Comparison of ENCODE assay signal across 27 mouse cellular contexts in genomic region chr2:37790738-37791137, GRCm38 (mm10). TPM values are rescaled to one million over a fixed set of nuclear protein-coding genes. Genes with fewer than 3 reads are reported as not detected.
DNase-seq lines count a peak whose midpoint lies in the region; ATAC-seq lines count a peak whose summit lies in the region.
"Had no signal": no experiment of that assay in that cellular context is flagged by ENCODE, and none has a peak within 500 bp of the region (broad histone marks: within the 10 kb centered on the region; RNA-seq: fewer than 3 reads in every experiment).

No protein-coding gene starts in this region.

- peaks cover 95% of the 10 kb centered on the region for H3K27me3 ChIP-seq in megakaryocyte, embryonic 14.5 days (replicated peaks)
- H3K27me3 ChIP-seq: Patski had no signal

- H3K9me3 ChIP-seq in megakaryocyte, embryonic 14.5 days = peaks cover 10% of the 10 kb centered on the region
- H3K9me3 ChIP-seq: embryonic facial prominence, embryonic 10.5 days; embryonic facial prominence, embryonic 13.5 days; heart, embryonic 10.5 days; heart, embryonic 13.5 days had no signal

- no peaks in the 10 kb centered on the region for H3K36me3 ChIP-seq in megakaryocyte, embryonic 14.5 days (replicated peaks; ENCODE audit: low read length)
- H3K36me3 ChIP-seq: embryonic facial prominence, embryonic 13.5 days; G1E; heart, embryonic 13.5 days had no signal

- H3K4me1 ChIP-seq in megakaryocyte, embryonic 14.5 days = peaks cover 14% of the 10 kb centered on the region

- peak; percentile 56 for DNase-seq in cerebellum, adult 9-11 months
- no peak for DNase-seq in cerebellum, adult 11 months
- DNase-seq in cerebellum, postnatal 14 days = peak; percentile 54 to 62
- no peak for DNase-seq in gastrocnemius, postnatal 25 days
- DNase-seq in embryo, embryonic 10 days (ENCODE audit: low spot score) = no peak
- DNase-seq: gastrocnemius, postnatal 36 days; heart, adult 2 months; heart, postnatal 14 days; heart, postnatal 4 days; kidney, adult 18-20 months; kidney, adult 9 months had no signal

- ATAC-seq in megakaryocyte, adult 5-6 weeks (ENCODE audit: poor library complexity, severe bottlenecking) = no peak
- ATAC-seq in erythroid progenitor cell, adult 5-6 weeks (replicated peaks; ENCODE audit: low FRiP score, poor library complexity, severe bottlenecking) = 0 out of 2 replicates have a peak, but pooled peaks have one; percentile 18
- ATAC-seq: CD4-positive, CD25-positive, alpha-beta regulatory T cell, adult 4 months; forebrain, embryonic 14.5 days; hindbrain, postnatal 0 days; inflammation-experienced regulatory T-cells, adult 6 months; intestine, embryonic 16.5 days; Patski had no signal

- peak overlapping the region; percentile 18 for H3K4me3 ChIP-seq in megakaryocyte, embryonic 14.5 days (replicated peaks)
- H3K4me3 ChIP-seq: embryonic facial prominence, embryonic 10.5 days; embryonic facial prominence, embryonic 13.5 days; erythroblast, embryonic 14.5 days; heart, adult 2 months; heart, embryonic 10.5 days; heart, embryonic 13.5 days had no signal

RNA-seq across cellular contexts. Expression of gene Crb2, which starts 14.7 kb away (rescaled TPM):
- not detected in 2 replicates for polyA plus RNA-seq in megakaryocyte, embryonic 14.5 days (2012; ENCODE audit: insufficient read depth, low replicate concordance)
- not detected in 2 replicates for total RNA-seq in megakaryocyte, adult 5-6 weeks (2015)
- not detected in 2 replicates for total RNA-seq in megakaryocyte, adult 5-6 weeks (2017)
- not detected in 2 replicates for total RNA-seq in erythroid progenitor cell, adult 5-6 weeks (2015; ENCODE audit: low replicate concordance)
- not detected in 2 replicates for total RNA-seq in erythroid progenitor cell, adult 5-6 weeks (2017; ENCODE audit: low replicate concordance)
- total RNA-seq in gastrocnemius, postnatal 25 days (2021) = not detected
- total RNA-seq: granulocyte monocyte progenitor cell, adult 5-6 weeks had no signal
- polyA plus RNA-seq: erythroblast, embryonic 14.5 days; G1E; inflammation-experienced regulatory T-cells, adult 6 months had no signal

Comparison
In these comparisons a context has a peak if more than half of its experiments do, and no peak if none do; other contexts are left out.
1. DNase-seq: peak in cerebellum, adult 9-11 months (single experiment) and cerebellum, postnatal 14 days (2 of 2); none in cerebellum, adult 11 months (single experiment), gastrocnemius, postnatal 25 days (single experiment) and embryo, embryonic 10 days (single experiment).